ENCODE assay signal across 17 mouse cellular contexts in genomic region chr9:75529358-75529757, GRCm38 (mm10). TPM values are rescaled to one million over a fixed set of nuclear protein-coding genes. Genes with fewer than 3 reads are reported as not detected.
A peak's percentile ranks its signal among the peaks of the same experiment; 100 is the strongest.
DNase-seq lines count a peak whose midpoint lies in the region; ATAC-seq and TF ChIP-seq lines count a peak whose summit lies in the region.
"Had no signal": no experiment of that assay in that cellular context is flagged by ENCODE, and none has a peak within 500 bp of the region (broad histone marks: within the 10 kb centered on the region; RNA-seq: fewer than 3 reads in every experiment).

No protein-coding gene starts in this region.

- peak; percentile 46 for DNase-seq in adrenal gland, adult 2 months
- DNase-seq in adrenal gland, postnatal 25 days: no peak
- DNase-seq in layer of hippocampus, adult 2 months (ENCODE audit: low spot score in 2 of 2): no peak
- DNase-seq in layer of hippocampus, adult 8-10 months (ENCODE audit: low spot score in 2 of 2): no peak
- peak; percentile 89 for DNase-seq in 416B (ENCODE audit: low read depth)
- no peak for DNase-seq in embryo, embryonic 10 days (ENCODE audit: low spot score)
- DNase-seq: gastrocnemius, postnatal 14 days; kidney, postnatal 10 days; liver, embryonic 13.5 days had no signal

- no peak for TF ChIP-seq CTCF in layer of hippocampus, adult 2 months (conservative IDR thresholded peaks at IDR 0.05)

- H3K27ac ChIP-seq in layer of hippocampus, adult 2 months: 0 out of 2 replicates have a peak overlapping the region, but pooled peaks have one; percentile 8
- H3K27ac ChIP-seq in brown adipose tissue, adult 24 weeks (replicated peaks; ENCODE audit: low read depth, low read length): 0 out of 2 replicates have a peak overlapping the region, but pooled peaks have one; percentile 18
- H3K27ac ChIP-seq: embryonic facial prominence, embryonic 12.5 days; heart, embryonic 10.5 days; left cerebral cortex, adult 2 months; liver, embryonic 13.5 days; neural tube, embryonic 15.5 days had no signal

- ATAC-seq in megakaryocyte, adult 5-6 weeks (ENCODE audit: poor library complexity, severe bottlenecking): no peak
- ATAC-seq: hindbrain, embryonic 16.5 days; intestine, postnatal 0 days had no signal

- H3K4me1 ChIP-seq in brown adipose tissue, adult 24 weeks (ENCODE audit: control insufficient read depth, insufficient read depth, insufficient read length, low read length): peaks cover 24% of the 10 kb centered on the region
- H3K4me1 ChIP-seq: embryonic facial prominence, embryonic 12.5 days; heart, embryonic 10.5 days; neural tube, embryonic 15.5 days had no signal

- no peak overlapping the region for H3K4me3 ChIP-seq in layer of hippocampus, adult 2 months
- H3K4me3 ChIP-seq in brown adipose tissue, adult 24 weeks (ENCODE audit: insufficient read depth, low read depth, low read length): no peak overlapping the region
- H3K4me3 ChIP-seq: embryonic facial prominence, embryonic 12.5 days; heart, embryonic 10.5 days; left cerebral cortex, adult 2 months; liver, embryonic 13.5 days; neural tube, embryonic 15.5 days had no signal

RNA-seq across cellular contexts. Expression of gene Tmod3, which starts 30.1 kb away (rescaled TPM):
- 10 to 100 TPM; 58.6 to 63.1 TPM for total RNA-seq in adrenal gland, adult 2 months (2021)
- 4.7 and 4.8 TPM in 2 replicates for polyA plus RNA-seq in adrenal gland, adult 2 months (2012; rRNA removed)
- total RNA-seq in adrenal gland, postnatal 25 days (2021): 44.1 and 65.6 TPM in 2 replicates
- total RNA-seq in layer of hippocampus, adult 2 months (2021): 10 to 100 TPM; 37.6 to 40.5 TPM
- total RNA-seq in layer of hippocampus, adult 8-10 months (2022): 10 to 100 TPM; 40.9 to 44.6 (median 42.9) TPM
- 27.3 and 29.6 TPM in 2 replicates for polyA plus RNA-seq in brown adipose tissue, adult 24 weeks (2012; ENCODE audit: insufficient read depth, insufficient read length, missing spikeins)
- total RNA-seq in megakaryocyte, adult 5-6 weeks (2015): 100 and 101 TPM in 2 replicates
- total RNA-seq in megakaryocyte, adult 5-6 weeks (2017): 102 and 121 TPM in 2 replicates

Comparison
In these comparisons a context has a peak if more than half of its experiments do, and no peak if none do; other contexts are left out.
1. DNase-seq: peak in adrenal gland, adult 2 months (single experiment) and 416B (single experiment); none in adrenal gland, postnatal 25 days (single experiment), layer of hippocampus, adult 2 months (0 of 2), layer of hippocampus, adult 8-10 months (0 of 2) and embryo, embryonic 10 days (single experiment).